Comparison of ENCODE assay signal across 1 mouse cellular context in genomic region chr7:122954451-122955225, GRCm38 (mm10).
A peak's percentile ranks its signal among the peaks of the same experiment; 100 is the strongest.
TF ChIP-seq lines count a peak whose summit lies in the region.

No protein-coding gene starts in this region.

TF ChIP-seq in MEL, 35 proteins besides CTCF, POLR2A, EP300 and RAD21 (continued from another document):
- TF ChIP-seq ETS1 (IDR thresholded peaks at IDR 0.05; ENCODE audit: low read depth, low read length) = peak; percentile 40; the same call in 1 of the 2 replicates
- TF ChIP-seq BHLHE40 (IDR thresholded peaks at IDR 0.05; ENCODE audit: borderline replicate concordance, low read depth, low read length) = no peak
- TF ChIP-seq MEF2A (IDR thresholded peaks at IDR 0.05; ENCODE audit: extremely low read depth, insufficient replicate concordance, low read depth, low read length, poor library complexity, severe bottlenecking) = no peak
- peak; percentile 41; the same call in 1 of the 2 replicates for TF ChIP-seq GATA1 (IDR thresholded peaks at IDR 0.05; ENCODE audit: low read depth, low read length)
- no peak for TF ChIP-seq JUND (IDR thresholded peaks at IDR 0.05; ENCODE audit: low read depth, low read length)
- no peak for TF ChIP-seq USF2 (IDR thresholded peaks at IDR 0.05; ENCODE audit: borderline replicate concordance in 1 of 2, insufficient read depth in 1 of 2, low read depth in 1 of 2, low read length in 2 of 2)
- no peak; the same call in 1 of the 2 replicates for TF ChIP-seq SIN3A (IDR thresholded peaks at IDR 0.05; ENCODE audit: low read length)
- no peak for TF ChIP-seq TAL1 (IDR thresholded peaks at IDR 0.05; ENCODE audit: low read length)
- TF ChIP-seq GABPA (IDR thresholded peaks at IDR 0.05; ENCODE audit: low read depth, low read length) = no peak
- no peak for TF ChIP-seq USF1 (IDR thresholded peaks at IDR 0.05; ENCODE audit: low read depth, low read length)
- no peak for TF ChIP-seq TBP (IDR thresholded peaks at IDR 0.05; ENCODE audit: low read depth, low read length)
- TF ChIP-seq ELF1 (IDR thresholded peaks at IDR 0.05; ENCODE audit: low read depth, low read length) = no peak
- TF ChIP-seq MXI1 (IDR thresholded peaks at IDR 0.05; ENCODE audit: low read depth, low read length) = peak; percentile 8; the same call in 1 of the 2 replicates
- TF ChIP-seq KAT2A (conservative IDR thresholded peaks at IDR 0.05; ENCODE audit: low read depth, low read length) = no peak
- TF ChIP-seq POLR2AphosphoS5 (IDR thresholded peaks at IDR 0.05; ENCODE audit: borderline replicate concordance, low read depth, low read length) = no peak
- 0 out of 2 replicates have a peak, but pooled peaks have one; percentile 22 for TF ChIP-seq TCF12 (IDR thresholded peaks at IDR 0.05; ENCODE audit: low read depth, low read length)
- TF ChIP-seq NRF1 (IDR thresholded peaks at IDR 0.05; ENCODE audit: insufficient read depth, low read depth, low read length, poor library complexity, severe bottlenecking) = no peak
- no peak for TF ChIP-seq RCOR1 (IDR thresholded peaks at IDR 0.05; ENCODE audit: low read depth, low read length)
- TF ChIP-seq MYB (IDR thresholded peaks at IDR 0.05; ENCODE audit: low read depth, low read length) = no peak
- no peak for TF ChIP-seq POLR2AphosphoS2 (IDR thresholded peaks at IDR 0.05; ENCODE audit: low read length)
- TF ChIP-seq MYC (IDR thresholded peaks at IDR 0.05; ENCODE audit: low read depth, low read length) = 0 out of 2 replicates have a peak, but pooled peaks have one; percentile 17
- TF ChIP-seq MAZ (IDR thresholded peaks at IDR 0.05; ENCODE audit: low read depth, low read length) = 0 out of 2 replicates have a peak, but pooled peaks have one; percentile 4
- no peak for TF ChIP-seq UBTF (IDR thresholded peaks at IDR 0.05; ENCODE audit: borderline replicate concordance, insufficient read depth, low read depth, low read length)
- TF ChIP-seq HCFC1 (IDR thresholded peaks at IDR 0.05; ENCODE audit: low read depth, low read length) = no peak
- TF ChIP-seq E2F4 (IDR thresholded peaks at IDR 0.05; ENCODE audit: borderline replicate concordance, low read depth, low read length) = no peak
- no peak for TF ChIP-seq MAX (IDR thresholded peaks at IDR 0.05; ENCODE audit: low read length)
- no peak for TF ChIP-seq NELFE (IDR thresholded peaks at IDR 0.05; ENCODE audit: low read depth, low read length)
